7 mouse cellular contexts compared by ENCODE assay signal in genomic region chr16:20097069-20097710, GRCm38 (mm10). TPM values are rescaled to one million over a fixed set of nuclear protein-coding genes. Genes with fewer than 3 reads are reported as not detected.
DNase-seq lines count a peak whose midpoint lies in the region; ATAC-seq lines count a peak whose summit lies in the region.

TSS of gene Klhl24 (plus strand) at chr16:20097542.

- H3K27me3 ChIP-seq in intestine, embryonic 14.5 days (replicated peaks; ENCODE audit: control insufficient read depth, insufficient read depth, low read length), result no peaks in the 10 kb centered on the region

- H3K4me2 ChIP-seq in intestine, embryonic 14.5 days (ENCODE audit: low read length), result peak within 1 kb of the TSS; percentile 52

- peak within 1 kb of the TSS; percentile 99 for H3K27ac ChIP-seq in intestine, embryonic 14.5 days (ENCODE audit: low read depth)

- peak; percentile 95 for ATAC-seq in intestine, embryonic 14.5 days (replicated peaks; ENCODE audit: low FRiP score, low TSS enrichment, low read depth)

- 1% methylated on average over 29 of the region's 29 CpGs for WGBS in intestine, embryonic 14.5 days

- peak within 1 kb of the TSS; percentile 97 for H3K9ac ChIP-seq in intestine, embryonic 14.5 days (ENCODE audit: low read length)

- intact Hi-C loops in left cerebral cortex, postnatal 14 days (cut with DNase I), result no loop called here

- DNase-seq in adrenal gland, adult 18-20 months (ENCODE audit: low spot score in 2 of 2), result peak; percentile 78 to 83
- DNase-seq in embryo, embryonic 11 days, result peak; percentile 97
- DNase-seq in gastrocnemius, postnatal 25 days, result peak; percentile 94
- no peak for DNase-seq in intestine, embryonic 14.5 days (ENCODE audit: low spot score)
- DNase-seq in left cerebral cortex, postnatal 14 days (ENCODE audit: low spot score in 2 of 2), result peak; percentile 94 to 97
- DNase-seq in mesoderm, embryonic 11.5 days (ENCODE audit: low read depth, low spot score), result peak; percentile 96
- peak; percentile 92 to 95 for DNase-seq in right cerebral cortex, postnatal 36 days (ENCODE audit: low spot score in 2 of 2)

- no peaks in the 10 kb centered on the region for H3K9me3 ChIP-seq in intestine, embryonic 14.5 days (ENCODE audit: control insufficient read depth, low read length)

- no peaks in the 10 kb centered on the region for H3K36me3 ChIP-seq in intestine, embryonic 14.5 days (ENCODE audit: control insufficient read depth, insufficient read depth, low read length)

- no peaks in the 10 kb centered on the region for H3K4me1 ChIP-seq in intestine, embryonic 14.5 days (replicated peaks; ENCODE audit: control insufficient read depth, insufficient read depth, low read length)

- peak within 1 kb of the TSS; percentile 92 for H3K4me3 ChIP-seq in intestine, embryonic 14.5 days (ENCODE audit: low read depth, low read length)

RNA-seq across cellular contexts. Expression of gene Klhl24, which starts in this region (rescaled TPM):
- total RNA-seq in adrenal gland, adult 18-20 months (2021), result 10 to 100 TPM; 50.1 to 53.9 TPM
- total RNA-seq in gastrocnemius, postnatal 25 days (2021), result 100 to 1,000 TPM; 132 to 195 TPM
- polyA plus RNA-seq in intestine, embryonic 14.5 days (2014; fragmentation: Nextera tagmentation; extraction: Ambion mirVana), result 22.0 and 27.8 TPM in 2 replicates
- total RNA-seq in left cerebral cortex, postnatal 14 days (2021), result 10 to 100 TPM; 74.9 to 86.0 TPM
